Mouse (Mus musculus) brain, embryonic 14.5 days (tissue): ENCODE measurements around the gene Clcn2.

ENCODE experiments used
- CTCF ChIP-seq: fragments of 200-500 bp; IDR thresholded peaks from 2 replicates; pipeline ENCODE4 v1.5.1; 2012; ENCODE audit warnings: inconsistent platforms, mild to moderate bottlenecking, moderate library complexity, borderline replicate concordance; ENCODE audit not compliant: insufficient read depth, insufficient read length; ENCODE audit errors: extremely low read depth
- POLR2A ChIP-seq: fragments of 200-500 bp; IDR thresholded peaks from 2 replicates; pipeline ENCODE4 v1.6.1; 2012; ENCODE audit warnings: mild to moderate bottlenecking, inconsistent platforms, borderline replicate concordance; ENCODE audit not compliant: poor library complexity, insufficient read depth, insufficient read length, severe bottlenecking; ENCODE audit errors: extremely low read depth

DNA sequence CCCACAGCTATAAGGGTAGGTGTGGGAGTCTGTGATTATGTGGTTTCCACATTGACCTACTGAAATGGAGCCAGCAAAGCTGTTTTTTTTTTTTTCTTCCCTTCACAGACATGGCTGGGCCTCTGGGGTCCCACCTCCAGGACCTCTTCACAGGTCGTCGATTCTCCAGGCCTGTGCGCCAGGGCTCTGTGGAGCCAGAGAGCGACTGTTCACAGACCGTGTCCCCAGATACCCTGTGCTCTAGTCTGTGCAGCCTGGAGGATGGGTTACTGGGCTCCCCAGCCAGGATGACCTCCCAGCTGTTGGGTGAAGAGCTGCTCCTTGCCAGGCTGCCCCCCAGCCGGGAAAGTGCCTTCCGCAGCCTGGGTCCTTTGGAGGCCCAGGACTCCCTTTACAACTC, 16.2 kb downstream of the Clcn2 start:
- TF ChIP-seq CTCF (no peak), POLR2A (no peak)
